24 mouse cellular contexts compared by ENCODE assay signal in the genomic region with DNA sequence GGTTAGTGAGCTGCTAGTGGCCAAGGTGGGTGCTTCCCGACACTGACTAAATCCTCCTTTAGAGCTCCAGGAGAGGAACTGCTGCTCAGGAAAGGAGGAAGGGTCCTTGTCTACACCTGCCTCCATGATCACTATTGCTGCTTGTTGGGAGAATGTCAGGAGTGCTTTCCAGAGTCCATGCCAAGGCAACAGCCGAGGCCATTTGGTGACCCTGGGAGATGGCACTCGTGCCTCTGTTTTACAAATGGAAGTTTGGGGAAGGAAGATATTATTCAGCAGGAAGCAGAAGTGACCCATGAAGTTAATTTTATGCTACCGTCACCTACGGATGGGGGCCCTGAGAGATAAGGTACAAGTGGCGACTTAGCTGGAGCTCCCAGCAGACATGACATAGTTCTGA. TPM values are rescaled to one million over a fixed set of nuclear protein-coding genes. Genes with fewer than 3 reads are reported as not detected.
DNase-seq lines count a peak whose midpoint lies in the region; ATAC-seq and TF ChIP-seq lines count a peak whose summit lies in the region.
"Had no signal": no experiment of that assay in that cellular context is flagged by ENCODE, and none has a peak within 500 bp of the region (broad histone marks: within the 10 kb centered on the region; RNA-seq: fewer than 3 reads in every experiment).

No protein-coding gene starts in this region.

- H3K27ac ChIP-seq in heart, embryonic 14.5 days (replicated peaks in 1 of 2; ENCODE audit: control insufficient read depth in 1 of 2, insufficient read depth in 1 of 2, low read depth in 2 of 2, low read length in 2 of 2), result peak overlapping the region; percentile 15 to 50; a peak in 3 of 4 replicates
- H3K27ac ChIP-seq in liver, adult 2 months (replicated peaks; ENCODE audit: insufficient read depth, low read depth, low read length), result peak overlapping the region; percentile 80
- peak overlapping the region; percentile 71; the same call in 1 of the 2 replicates for H3K27ac ChIP-seq in small intestine, adult 2 months (ENCODE audit: insufficient read depth, low read depth, low read length)
- H3K27ac ChIP-seq in forebrain, postnatal 0 days (ENCODE audit: low read depth, low read length), result no peak overlapping the region
- H3K27ac ChIP-seq: embryonic facial prominence, embryonic 15.5 days; forebrain, embryonic 10.5 days; heart, adult 2 months; hindbrain, postnatal 0 days; kidney, postnatal 0 days had no signal

- peak; percentile 27 to 34 for DNase-seq in adrenal gland, postnatal 36 days
- no peak for DNase-seq in adrenal gland, adult 8-10 months
- no peak for DNase-seq in heart, postnatal 10 days
- no peak for DNase-seq in liver, adult 2 months (ENCODE audit: extremely low read depth, low read depth, low spot score)
- DNase-seq in liver, result no peak
- no peak for DNase-seq in forebrain, postnatal 0 days
- DNase-seq: cerebellum, adult 2 months; embryo, embryonic 11 days; heart, adult 2 months; kidney, adult 11 months; kidney, adult 9 months had no signal

- H3K9ac ChIP-seq in heart, embryonic 14.5 days (ENCODE audit: low read length), result no peak overlapping the region
- H3K9ac ChIP-seq in liver, adult 2 months (ENCODE audit: low read depth, low read length), result peak overlapping the region; percentile 21; the same call in 1 of the 2 replicates
- H3K9ac ChIP-seq in forebrain, postnatal 0 days, result no peak overlapping the region
- H3K9ac ChIP-seq: embryonic facial prominence, embryonic 15.5 days had no signal

- no peak for TF ChIP-seq POLR2A in liver, adult 2 months (IDR thresholded peaks at IDR 0.05; ENCODE audit: extremely low read depth, insufficient read depth, low read length)
- no peak for TF ChIP-seq POLR2A in small intestine, adult 2 months (IDR thresholded peaks at IDR 0.05; ENCODE audit: low read depth, low read length)

- no peaks in the 10 kb centered on the region for H3K36me3 ChIP-seq in heart, embryonic 14.5 days (ENCODE audit: control insufficient read depth, insufficient read depth, low read length)
- H3K36me3 ChIP-seq in liver, adult 2 months (ENCODE audit: control insufficient read depth, insufficient read depth, low read length), result no peaks in the 10 kb centered on the region
- H3K36me3 ChIP-seq in small intestine, adult 2 months (ENCODE audit: control insufficient read depth, insufficient read depth, low read length), result no peaks in the 10 kb centered on the region
- H3K36me3 ChIP-seq in forebrain, postnatal 0 days (ENCODE audit: insufficient read depth), result no peaks in the 10 kb centered on the region
- H3K36me3 ChIP-seq: embryonic facial prominence, embryonic 15.5 days; forebrain, embryonic 10.5 days had no signal

- TF ChIP-seq CTCF in liver, adult 2 months (IDR thresholded peaks at IDR 0.05; ENCODE audit: low read depth, low read length), result no peak
- TF ChIP-seq CTCF in small intestine, adult 2 months (IDR thresholded peaks at IDR 0.05; ENCODE audit: extremely low read depth, insufficient read length, insufficient replicate concordance, low read depth, low read length), result no peak
- TF ChIP-seq CTCF in forebrain, postnatal 0 days (IDR thresholded peaks at IDR 0.05; ENCODE audit: low read depth), result no peak

- H3K4me2 ChIP-seq in heart, embryonic 14.5 days (ENCODE audit: low read length), result peak overlapping the region; percentile 23; the same call in 1 of the 2 replicates
- no peak overlapping the region for H3K4me2 ChIP-seq in forebrain, postnatal 0 days (ENCODE audit: low read depth)
- H3K4me2 ChIP-seq: embryonic facial prominence, embryonic 15.5 days had no signal

- H3K4me1 ChIP-seq in heart, embryonic 14.5 days (ENCODE audit: control insufficient read depth in 2 of 2, insufficient read depth in 2 of 2, low read length in 2 of 2), result peaks cover 17 to 29% of the 10 kb centered on the region in 2 experiments; a peak in 3 of 4 replicates
- H3K4me1 ChIP-seq in liver, adult 2 months (ENCODE audit: control insufficient read depth, insufficient read depth, low read length), result peaks cover 51% of the 10 kb centered on the region
- peaks cover 74% of the 10 kb centered on the region for H3K4me1 ChIP-seq in small intestine, adult 2 months (ENCODE audit: control insufficient read depth, insufficient read depth, insufficient read length, low read length)
- no peaks in the 10 kb centered on the region for H3K4me1 ChIP-seq in forebrain, postnatal 0 days (ENCODE audit: insufficient read depth)
- H3K4me1 ChIP-seq: embryonic facial prominence, embryonic 15.5 days had no signal

- no peaks in the 10 kb centered on the region for H3K79me2 ChIP-seq in liver, adult 2 months (ENCODE audit: control insufficient read depth, insufficient read depth, low read length)

- H3K4me3 ChIP-seq in heart, embryonic 14.5 days (ENCODE audit: control insufficient read depth in 1 of 2, insufficient read depth in 1 of 2, low read depth in 1 of 2, low read length in 2 of 2), result no peak overlapping the region
- no peak overlapping the region for H3K4me3 ChIP-seq in liver, adult 2 months (ENCODE audit: insufficient read depth, low read depth, low read length)
- no peak overlapping the region for H3K4me3 ChIP-seq in small intestine, adult 2 months (ENCODE audit: low read depth, low read length)
- no peak overlapping the region for H3K4me3 ChIP-seq in forebrain, postnatal 0 days (ENCODE audit: low read depth, low read length)
- H3K4me3 ChIP-seq: embryonic facial prominence, embryonic 15.5 days; erythroblast, embryonic 14.5 days; forebrain, embryonic 10.5 days; heart, adult 2 months had no signal

- no peaks in the 10 kb centered on the region for H3K27me3 ChIP-seq in heart, embryonic 14.5 days (ENCODE audit: control insufficient read depth, insufficient read depth, low read length)
- no peaks in the 10 kb centered on the region for H3K27me3 ChIP-seq in liver, adult 2 months (ENCODE audit: control insufficient read depth, insufficient read depth, low read length)
- no peaks in the 10 kb centered on the region for H3K27me3 ChIP-seq in small intestine, adult 2 months (ENCODE audit: control insufficient read depth, insufficient read depth, low read length)
- no peaks in the 10 kb centered on the region for H3K27me3 ChIP-seq in forebrain, postnatal 0 days (ENCODE audit: insufficient read depth, low read length)
- H3K27me3 ChIP-seq: embryonic facial prominence, embryonic 15.5 days had no signal

- no peaks in the 10 kb centered on the region for H3K9me3 ChIP-seq in heart, embryonic 14.5 days (ENCODE audit: control insufficient read depth, low read length)
- H3K9me3 ChIP-seq in forebrain, postnatal 0 days (ENCODE audit: low read length), result no peaks in the 10 kb centered on the region
- H3K9me3 ChIP-seq: embryonic facial prominence, embryonic 15.5 days; forebrain, embryonic 10.5 days had no signal

- intact Hi-C loops in heart, postnatal 10 days (cut with DNase I), result no loop called here

- no peak for ATAC-seq in heart, embryonic 14.5 days (ENCODE audit: insufficient number of reproducible peaks, insufficient read depth, low FRiP score, low read depth)
- ATAC-seq in forebrain, postnatal 0 days, result no peak
- ATAC-seq: forebrain, embryonic 14.5 days; hindbrain, postnatal 0 days had no signal

- 35% methylated on average over 6 of the region's 6 CpGs for WGBS in heart, embryonic 14.5 days
- 40% methylated on average over 6 of the region's 6 CpGs for WGBS in liver, adult 2 months
- WGBS in small intestine, adult 2 months, result 50% methylated on average over 6 of the region's 6 CpGs
- 92% methylated on average over 6 of the region's 6 CpGs for whole genome bisulfite sequencing in forebrain, postnatal 0 days

RNA-seq across cellular contexts. Expression of gene Tsku, which starts 21.7 kb away (rescaled TPM):
- 10 to 100 TPM; 19.8 to 23.4 TPM for total RNA-seq in adrenal gland, postnatal 36 days (2021)
- 10 to 100 TPM; 18.2 to 42.9 (median 31.6) TPM for total RNA-seq in adrenal gland, adult 8-10 months (2022)
- polyA plus RNA-seq in heart, embryonic 14.5 days (2014; fragmentation: Nextera tagmentation; extraction: Ambion mirVana), result 5.7 and 6.5 TPM in 2 replicates
- 1 to 10 TPM; 6.5 TPM for total RNA-seq in heart, postnatal 10 days (2021)
- 10.1 and 15.4 TPM in 2 replicates for total RNA-seq in liver, adult 2 months (2014; rRNA removed)
- 57.1 and 103 TPM in 2 replicates for polyA plus RNA-seq in liver, adult 2 months (2012; rRNA removed)
- 34.0 and 55.0 TPM in 2 replicates for polyA plus RNA-seq in small intestine, adult 2 months (2012; rRNA removed)
- total RNA-seq in forebrain, postnatal 0 days (2014; rRNA removed), result 20.2 and 24.8 TPM in 2 replicates
- polyA plus RNA-seq in forebrain, postnatal 0 days (2015; fragmentation: Nextera tagmentation; extraction: Ambion mirVana), result 5.4 and 6.2 TPM in 2 replicates
- total RNA-seq: common myeloid progenitor, adult 5-6 weeks had no signal
- polyA plus RNA-seq: erythroblast, embryonic 14.5 days had no signal

RNA-seq across cellular contexts. Expression of gene Gucy2d, which starts 57.4 kb away (rescaled TPM):
- total RNA-seq in adrenal gland, postnatal 36 days (2021), result not detected
- not detected for total RNA-seq in adrenal gland, adult 8-10 months (2022)
- polyA plus RNA-seq in heart, embryonic 14.5 days (2014; fragmentation: Nextera tagmentation; extraction: Ambion mirVana), result 0.13 TPM in 1 of 2 replicates, not detected in the other
- under 1 TPM; 0.12 to 0.41 TPM for total RNA-seq in heart, postnatal 10 days (2021)
- not detected in 2 replicates for total RNA-seq in liver, adult 2 months (2014; rRNA removed)
- polyA plus RNA-seq in liver, adult 2 months (2012; rRNA removed), result not detected in 2 replicates
- polyA plus RNA-seq in small intestine, adult 2 months (2012; rRNA removed), result not detected in 2 replicates
- total RNA-seq in forebrain, postnatal 0 days (2014; rRNA removed), result not detected in 2 replicates
- polyA plus RNA-seq in forebrain, postnatal 0 days (2015; fragmentation: Nextera tagmentation; extraction: Ambion mirVana), result not detected in 2 replicates
- total RNA-seq: common myeloid progenitor, adult 5-6 weeks; ES-E14; hindbrain, postnatal 0 days had no signal
- polyA plus RNA-seq: embryonic facial prominence, embryonic 11.5 days; embryonic facial prominence, embryonic 15.5 days; erythroblast, embryonic 14.5 days; forebrain, embryonic 10.5 days; hindbrain, embryonic 11.5 days; intestine, embryonic 14.5 days; kidney, postnatal 0 days had no signal

Comparison
In these comparisons a context has a peak if more than half of its experiments do, and no peak if none do; other contexts are left out.
1. DNase-seq: peak in adrenal gland, postnatal 36 days (2 of 2); none in adrenal gland, adult 8-10 months (single experiment), heart, postnatal 10 days (0 of 2), liver, adult 2 months (single experiment), liver (single experiment) and forebrain, postnatal 0 days (single experiment).